Mouse (Mus musculus) small intestine, adult 2 months (tissue): ENCODE results near the gene Arid5b.

Experiments
- CTCF ChIP-seq: fragments of 200-500 bp; IDR thresholded peaks from 2 replicates; pipeline ENCODE4 v1.5.1; 2012; ENCODE audit warnings: low read depth, mild to moderate bottlenecking, control low read depth, inconsistent platforms, low read length, moderate library complexity, mixed read lengths; ENCODE audit not compliant: insufficient replicate concordance, insufficient read length; ENCODE audit errors: extremely low read depth
- POLR2A ChIP-seq: fragments of 200-500 bp; IDR thresholded peaks from 2 replicates; pipeline ENCODE4 v1.6.1; 2012; ENCODE audit warnings: low read depth, mild to moderate bottlenecking, control low read depth, inconsistent platforms, low read length, moderate library complexity

GRCm38 (mm10) chr10:68124985-68125384 is 153.6 kb downstream of the Arid5b start:
- TF ChIP-seq CTCF: no peak
- TF ChIP-seq POLR2A: no peak
